Mouse (Mus musculus): Measurements from ENCODE around the gene Cmtm4. TPM values are rescaled to one million over a fixed set of nuclear protein-coding genes. Genes with fewer than 3 reads are reported as not detected.

The Cmtm4 gene
- polyA plus RNA-seq, 1 experiment, result 4.8 TPM

DNA sequence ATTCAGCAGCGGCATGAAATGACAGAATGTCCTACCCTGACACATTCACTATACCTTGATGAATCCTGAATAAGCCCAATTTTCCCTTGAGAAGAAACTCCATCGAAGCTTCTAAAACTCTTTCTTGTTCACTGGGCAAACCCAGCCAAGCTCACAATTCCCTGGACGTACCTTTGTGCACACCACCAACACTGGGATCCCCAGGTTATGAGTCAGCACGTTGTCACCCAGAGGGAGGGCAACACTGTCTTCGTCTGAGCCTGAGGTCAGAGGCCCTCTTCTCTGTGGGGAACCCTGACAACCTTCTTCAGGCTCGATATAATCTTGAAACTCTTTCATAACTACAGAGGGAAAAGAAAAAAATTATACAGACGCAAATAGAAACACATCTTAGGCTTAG, 34.6 kb upstream of the Cmtm4 start:
- Histone ChIP-seq H3K27me3 (ENCODE audit: control insufficient read depth, insufficient read depth, low read length) (no peaks in the 10 kb centered on the region), H3K27ac (ENCODE audit: insufficient read depth, low read length) (no peak overlapping the region), H3K4me3 (ENCODE audit: extremely low read depth, insufficient read depth, insufficient read length) (no peak overlapping the region), H3K36me3 (ENCODE audit: control insufficient read depth, insufficient read depth, low read length) (peaks cover 40% of the 10 kb centered on the region), H3K4me1 (ENCODE audit: control insufficient read depth, insufficient read depth, insufficient read length) (peaks cover 2% of the 10 kb centered on the region; the same call in 1 of the 2 replicates)
- WGBS, result 92% methylated on average over 7 of the region's 7 CpGs
- TF ChIP-seq POLR2A (IDR thresholded peaks at IDR 0.05; ENCODE audit: low read depth, low read length) (no peak), CTCF (IDR thresholded peaks at IDR 0.05; ENCODE audit: extremely low read depth, insufficient read depth, insufficient read length, insufficient replicate concordance) (no peak)
- DNase-seq (ENCODE audit: low read depth in 1 of 2, low spot score in 2 of 2), result no peak

DNA sequence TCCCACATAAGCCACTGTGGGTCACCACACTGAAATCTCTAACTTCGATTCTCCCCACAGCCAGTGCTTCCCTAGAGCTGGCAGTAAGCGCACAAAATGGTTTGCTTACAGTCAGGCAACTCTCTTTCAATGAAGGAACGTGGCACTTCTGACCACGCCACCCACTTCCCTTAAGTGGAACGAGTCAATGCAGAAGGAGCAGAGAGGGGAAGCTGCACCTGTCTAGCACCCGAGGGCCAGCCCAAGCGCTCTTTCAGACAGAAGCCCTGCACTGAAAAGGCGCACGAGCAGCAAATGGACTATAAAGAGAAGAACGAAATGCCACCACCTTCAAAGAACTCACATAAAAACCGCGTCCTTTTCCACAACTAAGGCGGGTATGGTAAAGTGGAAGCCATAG, 32.1 kb upstream of the Cmtm4 start:
- TF ChIP-seq POLR2A (IDR thresholded peaks at IDR 0.05; ENCODE audit: low read depth, low read length) (no peak), CTCF (IDR thresholded peaks at IDR 0.05; ENCODE audit: extremely low read depth, insufficient read depth, insufficient read length, insufficient replicate concordance) (no peak)
- no peak for DNase-seq (ENCODE audit: low read depth in 1 of 2, low spot score in 2 of 2)
- peaks cover 43% of the 10 kb centered on the region for H3K36me3 ChIP-seq (ENCODE audit: control insufficient read depth, insufficient read depth, low read length)
- H3K4me3 ChIP-seq (ENCODE audit: extremely low read depth, insufficient read depth, insufficient read length), result no peak overlapping the region
- 58% methylated on average over 13 of the region's 13 CpGs for WGBS
- no peak overlapping the region for H3K27ac ChIP-seq (ENCODE audit: insufficient read depth, low read length)
- H3K27me3 ChIP-seq (ENCODE audit: control insufficient read depth, insufficient read depth, low read length), result no peaks in the 10 kb centered on the region
- no peaks in the 10 kb centered on the region for H3K4me1 ChIP-seq (ENCODE audit: control insufficient read depth, insufficient read depth, insufficient read length)

DNA sequence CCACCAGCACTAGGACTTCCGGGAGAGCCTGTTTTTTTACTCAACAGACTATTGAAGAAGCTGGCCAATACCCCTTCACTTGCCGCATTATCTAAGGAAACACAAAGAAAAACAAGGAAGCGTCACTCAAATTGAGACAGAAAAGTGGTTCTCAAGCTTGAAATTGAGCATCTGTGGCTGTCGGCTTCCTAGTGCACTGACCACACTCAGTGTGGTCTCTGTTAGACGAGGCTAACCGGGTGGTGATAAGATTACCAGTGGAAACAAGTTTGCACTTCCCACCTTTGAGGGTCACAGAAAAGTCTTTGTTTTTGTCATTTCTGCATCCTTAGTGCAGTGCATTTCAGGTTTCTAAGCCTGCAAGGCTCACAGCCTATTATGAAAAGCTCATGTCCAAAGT, 26.7 kb upstream of the Cmtm4 start:
- no peak overlapping the region for H3K27ac ChIP-seq (ENCODE audit: insufficient read depth, low read length)
- no peak for DNase-seq (ENCODE audit: low read depth in 1 of 2, low spot score in 2 of 2)
- H3K36me3 ChIP-seq (ENCODE audit: control insufficient read depth, insufficient read depth, low read length), result peaks cover 42% of the 10 kb centered on the region
- 87% methylated on average over 6 of the region's 6 CpGs for WGBS
- H3K4me1 ChIP-seq (ENCODE audit: control insufficient read depth, insufficient read depth, insufficient read length), result no peaks in the 10 kb centered on the region
- no peaks in the 10 kb centered on the region for H3K27me3 ChIP-seq (ENCODE audit: control insufficient read depth, insufficient read depth, low read length)
- no peak for TF ChIP-seq POLR2A (IDR thresholded peaks at IDR 0.05; ENCODE audit: low read depth, low read length)
- H3K4me3 ChIP-seq (ENCODE audit: extremely low read depth, insufficient read depth, insufficient read length), result no peak overlapping the region

DNA sequence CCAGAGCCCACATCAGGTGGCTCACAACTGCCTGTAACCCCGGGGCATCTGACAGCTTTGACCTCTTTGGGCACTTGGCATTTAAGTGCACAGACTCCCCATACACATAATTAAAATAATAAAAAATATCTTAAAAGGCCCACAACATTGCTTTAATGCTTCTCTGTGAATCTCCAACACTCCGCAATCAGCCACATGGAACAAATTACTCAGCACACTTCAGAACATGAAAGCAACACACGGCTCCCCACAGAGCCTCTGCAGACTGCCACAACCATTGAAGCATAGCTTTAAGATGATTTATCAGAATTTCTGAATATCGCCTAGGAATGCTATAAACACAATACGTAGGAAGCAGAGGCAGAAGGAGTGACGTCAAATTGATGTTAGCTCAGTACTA, 20.4 kb upstream of the Cmtm4 start:
- no peak for DNase-seq (ENCODE audit: low read depth in 1 of 2, low spot score in 2 of 2)
- peaks cover 7% of the 10 kb centered on the region; the same call in 1 of the 2 replicates for H3K4me1 ChIP-seq (ENCODE audit: control insufficient read depth, insufficient read depth, insufficient read length)
- no peak for TF ChIP-seq POLR2A (IDR thresholded peaks at IDR 0.05; ENCODE audit: low read depth, low read length)
- TF ChIP-seq CTCF (IDR thresholded peaks at IDR 0.05; ENCODE audit: extremely low read depth, insufficient read depth, insufficient read length, insufficient replicate concordance), result no peak
- no peak overlapping the region for H3K27ac ChIP-seq (ENCODE audit: insufficient read depth, low read length)
- H3K4me3 ChIP-seq (ENCODE audit: extremely low read depth, insufficient read depth, insufficient read length), result no peak overlapping the region
- H3K36me3 ChIP-seq (ENCODE audit: control insufficient read depth, insufficient read depth, low read length), result peaks cover 11% of the 10 kb centered on the region
- H3K27me3 ChIP-seq (ENCODE audit: control insufficient read depth, insufficient read depth, low read length), result no peaks in the 10 kb centered on the region
- 78% methylated on average over 6 of the region's 6 CpGs for WGBS

DNA sequence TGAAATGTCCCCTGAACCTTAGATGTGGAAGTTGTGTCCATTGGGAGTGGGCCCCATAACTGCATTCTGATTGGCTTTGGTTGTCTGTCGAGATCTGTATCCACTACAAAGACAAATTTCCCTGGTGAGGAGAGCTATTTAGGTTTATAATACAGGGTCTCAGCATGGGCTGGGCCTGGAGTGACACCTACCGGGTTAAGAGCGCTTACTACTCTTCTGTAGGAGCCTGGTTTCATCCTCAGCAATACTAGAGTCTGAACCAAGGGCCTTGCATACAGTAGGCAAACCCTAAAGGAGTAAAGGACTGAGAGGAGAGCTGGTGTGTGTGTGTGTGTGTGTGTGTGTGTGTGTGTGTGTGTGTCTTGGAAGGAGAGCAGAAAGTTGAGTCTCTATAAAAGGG, 18.6 kb upstream of the Cmtm4 start:
- no peak for DNase-seq (ENCODE audit: low read depth in 1 of 2, low spot score in 2 of 2)
- H3K4me1 ChIP-seq (ENCODE audit: control insufficient read depth, insufficient read depth, insufficient read length), result peaks cover 7% of the 10 kb centered on the region; the same call in 1 of the 2 replicates
- 82% methylated on average over 3 of the region's 3 CpGs for WGBS
- H3K27me3 ChIP-seq (ENCODE audit: control insufficient read depth, insufficient read depth, low read length), result no peaks in the 10 kb centered on the region
- H3K27ac ChIP-seq (ENCODE audit: insufficient read depth, low read length), result no peak overlapping the region
- TF ChIP-seq POLR2A (IDR thresholded peaks at IDR 0.05; ENCODE audit: low read depth, low read length) (no peak), CTCF (IDR thresholded peaks at IDR 0.05; ENCODE audit: extremely low read depth, insufficient read depth, insufficient read length, insufficient replicate concordance) (no peak)
- 0 out of 2 replicates have a peak, but pooled peaks cover 1% of the 10 kb centered on the region for H3K36me3 ChIP-seq (ENCODE audit: control insufficient read depth, insufficient read depth, low read length)
- H3K4me3 ChIP-seq (ENCODE audit: extremely low read depth, insufficient read depth, insufficient read length), result no peak overlapping the region

DNA sequence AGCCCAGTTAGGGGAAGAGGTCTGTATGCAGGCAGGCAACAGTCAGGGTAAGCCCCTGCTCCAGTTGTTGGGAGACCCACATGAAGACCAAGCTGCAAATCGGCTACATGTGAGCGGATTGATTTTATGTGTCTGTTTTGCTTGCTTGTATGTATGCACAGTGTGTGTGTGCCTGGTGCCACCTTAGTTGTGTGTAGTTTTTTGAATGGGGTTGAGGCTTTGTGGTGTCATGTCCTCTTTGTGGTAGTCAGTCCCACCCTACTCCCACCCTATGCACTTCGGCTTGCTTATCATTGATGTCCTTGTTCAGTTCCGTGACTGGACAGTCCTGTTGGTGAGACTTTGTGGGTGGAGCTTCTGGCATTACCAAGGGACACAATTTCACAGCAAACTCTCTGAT, 18.2 kb upstream of the Cmtm4 start:
- DNase-seq (ENCODE audit: low read depth in 1 of 2, low spot score in 2 of 2), result no peak
- WGBS, result 86% methylated on average over 4 of the region's 4 CpGs
- Histone ChIP-seq H3K36me3 (ENCODE audit: control insufficient read depth, insufficient read depth, low read length) (0 out of 2 replicates have a peak, but pooled peaks cover 1% of the 10 kb centered on the region), H3K4me3 (ENCODE audit: extremely low read depth, insufficient read depth, insufficient read length) (no peak overlapping the region), H3K27me3 (ENCODE audit: control insufficient read depth, insufficient read depth, low read length) (no peaks in the 10 kb centered on the region; the same call in 1 of the 2 replicates), H3K27ac (ENCODE audit: insufficient read depth, low read length) (no peak overlapping the region), H3K4me1 (ENCODE audit: control insufficient read depth, insufficient read depth, insufficient read length) (peaks cover 7% of the 10 kb centered on the region; the same call in 1 of the 2 replicates)
- TF ChIP-seq POLR2A (IDR thresholded peaks at IDR 0.05; ENCODE audit: low read depth, low read length) (no peak), CTCF (IDR thresholded peaks at IDR 0.05; ENCODE audit: extremely low read depth, insufficient read depth, insufficient read length, insufficient replicate concordance) (no peak)

DNA sequence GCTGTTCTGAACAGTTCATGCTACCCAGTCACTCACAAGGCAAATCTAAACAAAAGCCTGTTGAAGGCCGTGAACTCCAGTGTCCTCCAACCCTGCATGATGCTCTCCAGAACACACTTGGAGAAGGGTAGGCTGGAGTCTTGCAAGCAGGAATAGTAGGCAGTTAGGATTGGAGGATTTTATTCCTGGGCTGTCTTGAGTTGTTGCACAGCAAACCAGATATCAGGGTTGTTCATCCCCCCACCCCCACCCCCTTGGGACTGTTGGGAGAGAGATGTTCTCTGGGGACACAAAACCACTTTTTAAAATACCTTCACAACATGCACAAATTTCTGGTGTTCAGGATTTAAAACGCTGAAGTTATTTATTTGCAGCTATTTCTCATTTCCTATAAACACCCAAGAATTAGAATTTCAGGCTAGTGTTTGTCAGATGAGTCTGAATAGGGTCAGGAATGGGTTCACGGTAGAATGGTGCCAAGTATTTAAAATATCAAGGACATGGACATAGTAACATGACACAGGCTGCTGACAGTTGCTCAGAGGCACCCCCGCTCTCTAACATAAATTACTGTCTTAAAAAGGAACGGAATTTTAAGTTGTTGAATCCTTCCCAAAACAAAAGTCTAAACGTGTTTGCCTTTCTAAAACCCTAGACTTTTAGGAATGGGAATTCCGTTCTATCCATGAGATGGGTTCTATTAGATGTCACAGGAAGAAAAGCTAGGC, 17.4 kb upstream of the Cmtm4 start:
- Histone ChIP-seq H3K36me3 (ENCODE audit: control insufficient read depth, insufficient read depth, low read length) (no peaks in the 10 kb centered on the region), H3K27me3 (ENCODE audit: control insufficient read depth, insufficient read depth, low read length) (no peaks in the 10 kb centered on the region; the same call in 1 of the 2 replicates), H3K4me3 (ENCODE audit: extremely low read depth, insufficient read depth, insufficient read length) (no peak overlapping the region), H3K27ac (ENCODE audit: insufficient read depth, low read length) (peak overlapping the region; percentile 10; the same call in 1 of the 2 replicates), H3K4me1 (ENCODE audit: control insufficient read depth, insufficient read depth, insufficient read length) (peaks cover 7% of the 10 kb centered on the region; the same call in 1 of the 2 replicates)
- WGBS, result 59% methylated on average over 7 of the region's 7 CpGs
- no peak for TF ChIP-seq POLR2A (IDR thresholded peaks at IDR 0.05; ENCODE audit: low read depth, low read length)
- no peak for TF ChIP-seq CTCF (IDR thresholded peaks at IDR 0.05; ENCODE audit: extremely low read depth, insufficient read depth, insufficient read length, insufficient replicate concordance)
- DNase-seq (ENCODE audit: low read depth in 1 of 2, low spot score in 2 of 2), result no peak
